Mouse (Mus musculus) embryonic stem cell, embryonic (primary cell): ENCODE results near the gene Ptger2.

Experiments
- CTCF ChIA-PET, 4 experiments: fragments of 300-600 bp in 2 of 4; fragments of 350-600 bp in 2 of 4; sonication (Branson Sonifier 250); formaldehyde crosslinking; loops; one replicate each; lab custom pipeline; 2022; ENCODE audit warnings: inconsistent platforms in 2 of 4; lab: Charles Lee
- POLR2A ChIA-PET, 4 experiments: fragments of 300-600 bp in 2 of 4; fragments of 350-600 bp in 2 of 4; sonication (Branson Sonifier 250); formaldehyde crosslinking; loops; one replicate each; lab custom pipeline; 2022; ENCODE audit warnings: antibody characterized with exemption in 4 of 4, inconsistent platforms in 1 of 4; lab: Charles Lee

The Ptger2 gene

DNA sequence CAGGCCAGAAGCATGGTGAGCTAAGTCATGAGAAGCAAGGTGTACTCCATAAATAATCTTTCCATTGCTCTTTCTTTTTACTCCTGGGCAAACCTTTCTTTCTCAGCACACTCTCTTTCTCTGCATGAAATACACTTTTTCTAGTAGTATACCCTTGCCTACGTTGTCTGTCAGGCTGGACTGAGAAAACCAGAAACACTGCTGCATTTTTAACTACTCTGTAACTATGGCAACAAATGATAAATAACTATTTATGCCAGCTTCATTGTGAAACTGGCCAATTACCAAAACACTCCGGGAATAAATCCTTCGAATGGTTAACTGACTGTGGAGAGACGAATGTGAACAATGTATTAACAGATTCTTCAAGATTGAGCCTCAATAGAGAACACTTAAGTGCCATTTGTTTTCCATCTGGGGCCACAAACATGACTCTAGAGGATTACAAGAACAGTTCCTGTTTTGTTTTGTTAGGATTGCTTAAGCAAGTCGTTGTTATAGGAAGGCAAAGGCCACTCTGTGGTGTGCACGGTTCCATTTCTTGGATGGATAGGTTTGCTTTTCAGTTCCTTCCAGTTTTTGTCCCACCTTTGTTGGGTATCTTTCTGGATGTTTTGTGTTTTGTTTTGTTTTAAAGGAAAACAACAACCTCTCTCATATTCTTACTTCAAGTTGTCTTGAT, at the start of gene Ptger2:
TSS of gene Ptger2 (plus strand) at position 522 of the 682 bp plus-strand sequence.
- POLR2A ChIA-PET: interaction anchor here in 1 of 4 experiments (1.0 to 2.1 kb wide), 2 partner anchors 155 to 331 kb away, joined by 4 to 7 read pairs; partner anchors contain the start of gene Ero1l

DNA sequence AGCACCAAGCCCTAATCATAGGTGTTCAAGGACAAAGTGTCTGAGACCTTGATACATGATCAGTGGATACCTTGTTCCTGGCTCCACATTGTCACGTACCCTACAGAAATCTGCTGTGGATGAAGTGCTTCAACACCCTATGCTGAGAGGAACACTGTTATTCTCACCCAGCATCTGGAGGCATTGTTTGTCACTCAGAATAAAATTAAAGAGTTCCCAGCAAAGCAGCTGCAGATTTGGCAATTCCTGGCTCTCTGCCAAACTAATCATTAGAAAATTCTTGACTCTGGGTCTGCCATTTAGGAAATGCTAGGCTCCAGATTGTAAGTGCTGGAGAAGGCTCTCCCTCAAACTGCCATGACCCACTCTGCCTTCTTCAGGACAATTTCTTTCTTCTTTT, 27.2 kb upstream of the Ptger2 start:
- CTCF ChIA-PET: interaction anchor here in 1 of 4 experiments (0.6 kb wide), 1 partner anchor 260 kb away, joined by 5 read pairs; no protein-coding TSS in a partner anchor
- POLR2A ChIA-PET: no interaction called here

More for the DNA sequence above, at the start of gene Ptger2:
- CTCF ChIA-PET: interaction anchor here in 1 of 4 experiments (1.5 kb wide), 1 partner anchor 10 kb away, joined by 5 read pairs; no protein-coding TSS in a partner anchor

DNA sequence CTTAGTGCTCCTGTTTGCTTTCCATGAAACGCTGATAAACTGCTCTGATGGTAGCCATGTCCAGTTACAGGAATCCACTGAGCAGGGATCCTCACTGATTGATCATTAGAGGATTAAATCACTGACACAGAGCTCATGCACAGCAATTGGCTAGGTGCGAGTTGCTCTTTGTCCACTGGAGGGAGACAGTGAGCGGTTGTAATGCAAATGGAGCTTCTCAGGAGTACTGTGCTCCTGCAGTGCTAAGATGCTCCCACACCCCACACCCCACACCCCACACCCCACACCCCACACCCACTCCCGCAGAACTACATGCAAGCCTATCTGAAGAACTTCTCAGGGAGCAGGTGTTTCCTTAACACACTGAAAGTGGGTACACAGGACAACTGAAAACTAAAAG, 10.7 kb upstream of the Ptger2 start:
- CTCF ChIA-PET: interaction anchor here in 3 of 4 experiments (0.6 to 3.4 kb wide), 10 partner anchors 11 to 266 kb away, joined by 3 to 16 read pairs (median 4); partner anchors contain the start of gene Ptger2 (in 1 of the 3)
- POLR2A ChIA-PET: interaction anchor here in 2 of 4 experiments (0.9 to 1.2 kb wide), 2 partner anchors 11 to 165 kb away, joined by 3 read pairs; no protein-coding TSS in a partner anchor

DNA sequence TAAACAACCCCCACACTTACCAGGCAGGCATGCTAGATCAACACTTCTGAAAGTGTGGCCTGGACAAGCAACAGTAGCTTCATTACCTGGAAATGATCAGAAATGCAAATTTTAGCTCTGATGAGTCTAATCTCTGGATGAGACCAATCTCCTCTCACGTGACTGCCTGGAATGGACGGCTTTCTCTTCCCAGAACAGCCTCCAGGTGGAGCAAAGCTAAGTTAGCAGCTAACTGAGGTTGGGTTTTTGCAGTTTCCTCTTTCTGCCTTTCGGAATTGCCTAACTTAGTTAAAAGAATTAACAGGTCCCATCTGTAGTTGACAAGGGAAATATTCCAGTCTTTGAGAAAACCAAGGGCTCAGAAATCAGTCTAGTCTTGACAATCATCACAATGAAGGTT, 8.1 kb upstream of the Ptger2 start:
- ChIA-PET POLR2A (no interaction called here), CTCF (interaction anchor here (0.7 to 3.8 kb wide), 8 partner anchors 12 to 173 kb away, joined by 3 to 30 read pairs (median 3); no protein-coding TSS in a partner anchor)

DNA sequence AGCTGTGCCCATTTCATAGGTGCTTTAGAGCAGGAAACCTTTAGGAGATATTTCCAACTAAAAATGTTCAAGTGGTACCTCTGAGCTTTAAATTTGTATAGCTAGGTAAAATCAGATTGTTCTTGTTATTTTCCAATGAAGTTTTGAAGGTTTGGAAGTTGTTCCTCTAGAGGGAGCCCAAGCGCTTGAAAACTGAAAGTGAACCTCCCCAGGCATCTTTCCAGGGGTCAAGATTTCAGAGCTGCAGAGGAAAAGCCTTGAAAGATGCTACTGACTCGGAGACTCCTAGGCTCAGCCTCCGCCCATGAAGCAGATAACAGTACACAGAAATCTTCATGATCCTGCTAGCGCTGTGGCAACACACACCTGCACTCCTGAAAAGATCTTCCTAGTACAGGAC, 6.5 kb upstream of the Ptger2 start:
- ChIA-PET POLR2A (interaction anchor here in 1 of 4 experiments (1.3 kb wide), 1 partner anchor 9 kb away, joined by 4 read pairs; no protein-coding TSS in a partner anchor), CTCF (interaction anchor here (0.6 to 3.8 kb wide), 13 partner anchors 69 to 459 kb away, joined by 3 to 30 read pairs (median 4); partner anchors contain the start of gene Txndc16 (in 1 of the 4))

DNA sequence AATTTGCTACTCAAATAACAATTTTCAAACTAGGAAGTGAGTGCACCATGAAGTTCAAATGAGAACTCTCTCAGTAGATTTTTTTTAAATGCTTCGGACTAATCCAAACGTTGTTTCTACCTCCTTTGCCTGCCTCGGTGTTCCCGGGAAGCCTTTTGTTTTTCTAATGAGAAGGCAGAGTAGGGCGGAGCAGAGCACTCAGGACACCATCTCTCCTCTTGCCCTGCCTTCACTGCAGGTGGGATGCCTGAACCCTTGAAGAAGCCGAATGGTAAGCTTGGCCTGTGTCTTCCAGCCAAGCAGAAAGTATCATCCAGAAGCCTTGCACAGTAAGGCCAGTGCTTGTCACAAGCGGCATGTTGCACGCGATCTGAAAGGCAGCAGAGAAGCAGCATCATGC, 3.9 kb upstream of the Ptger2 start:
- CTCF ChIA-PET: interaction anchor here in 1 of 4 experiments (1.1 kb wide), 1 partner anchor 146 kb away, joined by 4 read pairs; no protein-coding TSS in a partner anchor
- POLR2A ChIA-PET: interaction anchor here in 2 of 4 experiments (0.6 to 1.2 kb wide), 8 partner anchors 23 to 673 kb away, joined by 3 to 15 read pairs (median 4); partner anchors contain the start of gene Ddhd1 (in 1 of the 2)

DNA sequence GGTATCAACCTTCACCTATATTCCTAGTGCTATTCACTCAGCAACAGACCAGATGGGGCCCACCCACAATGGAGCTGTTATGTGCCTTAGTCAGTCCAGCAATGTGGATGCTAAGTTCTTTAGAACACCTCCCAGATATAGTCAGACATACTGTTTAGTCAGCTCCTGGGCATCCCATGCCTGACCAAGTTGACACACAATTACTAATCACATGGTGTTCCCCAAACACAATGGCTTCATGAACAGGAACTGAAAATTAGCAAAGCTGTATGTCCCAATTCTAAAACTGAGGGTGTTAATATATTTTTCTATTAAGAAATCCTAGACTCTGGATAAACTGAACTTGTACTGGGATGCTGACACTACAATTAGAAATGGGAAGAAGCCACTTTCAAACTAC, 1.7 kb upstream of the Ptger2 start:
- POLR2A ChIA-PET: no interaction called here

DNA sequence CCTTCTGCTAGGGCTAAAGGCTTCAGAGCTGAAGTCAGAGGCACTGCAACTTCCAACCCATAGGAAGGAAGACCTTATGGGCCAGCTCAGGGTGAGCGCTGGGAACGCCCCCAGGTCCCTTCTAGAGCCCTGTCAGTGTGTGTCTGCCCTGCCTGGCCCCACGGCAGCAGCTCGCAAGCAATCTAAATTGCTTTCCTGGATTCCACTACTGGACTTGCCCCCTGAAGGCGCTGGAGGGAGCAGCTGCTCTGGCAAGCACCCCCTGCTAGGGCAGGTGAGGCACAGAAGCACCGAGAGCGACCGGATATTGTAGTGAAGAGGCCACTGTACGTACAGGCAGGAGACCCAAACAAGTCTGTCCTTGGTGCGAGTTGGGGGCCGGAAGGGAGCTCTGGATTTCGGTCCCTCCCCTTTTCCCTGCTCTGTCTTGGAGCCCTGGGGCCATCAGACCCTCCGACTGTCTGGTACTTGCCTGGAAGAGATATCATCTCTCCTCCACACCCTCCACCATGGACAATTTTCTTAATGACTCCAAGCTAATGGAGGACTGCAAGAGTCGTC, 541 bp downstream of the Ptger2 start:
- CTCF ChIA-PET: interaction anchor here in 1 of 4 experiments (1.5 kb wide), 1 partner anchor 11 kb away, joined by 5 read pairs; no protein-coding TSS in a partner anchor
- POLR2A ChIA-PET: interaction anchor here in 2 of 4 experiments (0.6 to 2.1 kb wide), 5 partner anchors 11 to 331 kb away, joined by 3 to 7 read pairs (median 3); partner anchors contain the start of genes Ero1l (in 1 of the 2) and Gpr137c (in 1 of the 2)

More for the DNA sequence above, 1.7 kb upstream of the Ptger2 start:
- CTCF ChIA-PET: no interaction called here

DNA sequence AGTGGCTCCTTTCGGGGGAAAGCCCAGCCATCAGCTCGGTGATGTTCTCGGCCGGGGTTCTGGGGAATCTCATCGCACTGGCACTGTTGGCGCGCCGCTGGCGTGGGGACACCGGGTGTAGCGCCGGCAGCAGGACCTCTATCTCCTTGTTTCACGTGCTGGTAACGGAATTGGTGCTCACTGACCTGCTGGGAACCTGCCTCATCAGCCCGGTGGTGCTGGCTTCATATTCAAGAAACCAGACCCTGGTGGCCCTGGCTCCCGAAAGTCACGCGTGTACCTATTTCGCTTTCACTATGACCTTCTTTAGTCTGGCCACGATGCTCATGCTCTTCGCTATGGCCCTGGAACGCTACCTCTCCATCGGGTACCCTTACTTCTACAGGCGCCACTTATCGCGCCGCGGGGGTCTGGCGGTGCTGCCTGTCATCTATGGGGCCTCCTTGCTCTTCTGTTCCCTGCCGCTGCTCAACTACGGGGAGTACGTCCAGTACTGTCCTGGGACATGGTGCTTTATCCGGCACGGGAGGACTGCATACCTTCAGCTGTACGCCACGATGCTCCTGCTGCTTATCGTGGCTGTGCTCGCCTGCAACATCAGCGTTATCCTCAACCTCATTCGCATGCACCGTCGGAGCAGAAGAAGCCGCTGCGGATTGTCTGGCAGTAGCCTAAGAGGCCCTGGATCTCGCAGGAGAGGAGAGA, 1.2 kb downstream of the Ptger2 start:
- ChIA-PET CTCF (interaction anchor here in 1 of 4 experiments (1.5 kb wide), 1 partner anchor 12 kb away, joined by 5 read pairs; no protein-coding TSS in a partner anchor), POLR2A (interaction anchor here in 2 of 4 experiments (0.6 to 2.1 kb wide), 5 partner anchors 12 to 330 kb away, joined by 3 to 7 read pairs (median 3); partner anchors contain the start of genes Ero1l (in 1 of the 2) and Gpr137c (in 1 of the 2))

DNA sequence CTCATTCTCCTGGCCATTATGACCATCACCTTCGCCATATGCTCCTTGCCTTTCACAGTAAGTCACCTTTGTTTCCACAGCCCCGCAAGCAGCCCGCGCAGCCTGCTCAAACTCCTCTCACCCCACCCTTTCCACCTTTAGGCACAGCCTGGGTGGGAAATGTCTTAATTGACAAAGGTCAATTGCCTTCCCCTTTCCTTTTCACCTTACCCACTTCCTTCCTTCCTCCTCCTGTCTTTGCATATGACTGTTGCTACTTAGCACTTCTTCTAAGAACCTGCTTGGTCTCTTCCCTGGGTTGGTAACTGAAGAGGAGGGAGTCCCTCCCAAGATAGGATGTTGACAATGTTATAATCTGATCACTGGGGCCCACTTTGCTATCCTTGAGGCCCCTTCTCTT, 1.8 kb downstream of the Ptger2 start:
- ChIA-PET POLR2A (interaction anchor here in 2 of 4 experiments (1.3 to 2.1 kb wide), 3 partner anchors 8 to 157 kb away, joined by 3 to 7 read pairs (median 4); no protein-coding TSS in a partner anchor), CTCF (interaction anchor here in 1 of 4 experiments (1.1 kb wide), 1 partner anchor 12 kb away, joined by 5 read pairs; no protein-coding TSS in a partner anchor)

DNA sequence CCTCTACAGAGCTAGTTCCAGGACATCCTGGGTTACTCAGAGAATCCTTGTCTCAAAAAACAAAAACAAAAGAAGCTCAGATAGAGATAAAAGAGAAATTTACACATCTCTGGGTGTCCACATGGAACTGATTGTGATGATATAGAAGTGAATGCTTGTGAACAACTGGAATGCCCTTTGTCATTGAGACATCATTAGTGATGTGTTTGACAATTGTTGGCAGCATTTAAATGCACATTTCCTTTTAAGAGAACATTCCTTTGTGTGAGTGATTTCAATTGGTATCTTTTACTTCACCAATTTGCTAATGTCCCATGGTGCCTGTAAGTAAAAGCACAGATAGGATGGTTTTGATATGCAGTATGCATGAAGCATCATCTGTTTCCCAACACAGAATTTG, 6.3 kb downstream of the Ptger2 start:
- ChIA-PET POLR2A (interaction anchor here in 1 of 4 experiments (0.6 to 1.3 kb wide), 2 partner anchors 75 to 226 kb away, joined by 3 read pairs; partner anchors contain the start of gene Txndc16), CTCF (no interaction called here)

DNA sequence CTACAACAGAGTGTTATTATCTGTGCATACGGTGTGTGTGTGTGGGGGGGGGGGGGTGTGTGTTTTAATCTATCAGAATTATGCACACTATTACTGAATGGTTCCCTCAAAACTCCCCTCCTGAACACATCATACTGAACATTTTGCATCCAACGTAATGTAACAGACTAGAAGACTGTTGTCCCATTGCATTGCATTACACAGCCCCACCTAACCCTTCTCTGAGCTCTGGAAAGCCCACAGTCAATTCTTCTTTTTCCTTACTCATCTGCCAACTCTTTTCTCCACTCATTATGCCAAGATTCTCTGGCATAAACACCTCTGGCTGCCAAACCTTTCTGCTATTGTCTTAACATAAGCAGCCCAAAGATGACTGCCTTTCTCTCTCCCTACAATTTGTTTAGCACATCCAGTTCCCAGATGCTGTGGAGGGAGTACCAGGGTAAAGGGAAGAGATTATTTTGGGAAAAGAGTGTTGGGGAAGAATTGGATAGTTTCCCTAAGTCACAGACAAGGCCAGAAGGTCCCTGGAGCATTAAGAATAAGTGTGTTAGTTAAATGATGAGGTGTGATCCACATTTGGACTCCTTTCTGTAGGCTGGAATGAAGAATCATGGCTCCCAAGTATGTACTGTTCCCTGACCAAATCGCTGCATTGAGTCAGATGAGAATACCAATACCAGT, 12.2 kb downstream of the Ptger2 start:
- CTCF ChIA-PET: interaction anchor here in 1 of 4 experiments (0.6 kb wide), 1 partner anchor 149 kb away, joined by 5 read pairs; no protein-coding TSS in a partner anchor
- POLR2A ChIA-PET: interaction anchor here in 1 of 4 experiments (0.6 kb wide), 1 partner anchor 59 kb away, joined by 3 read pairs; no protein-coding TSS in a partner anchor

DNA sequence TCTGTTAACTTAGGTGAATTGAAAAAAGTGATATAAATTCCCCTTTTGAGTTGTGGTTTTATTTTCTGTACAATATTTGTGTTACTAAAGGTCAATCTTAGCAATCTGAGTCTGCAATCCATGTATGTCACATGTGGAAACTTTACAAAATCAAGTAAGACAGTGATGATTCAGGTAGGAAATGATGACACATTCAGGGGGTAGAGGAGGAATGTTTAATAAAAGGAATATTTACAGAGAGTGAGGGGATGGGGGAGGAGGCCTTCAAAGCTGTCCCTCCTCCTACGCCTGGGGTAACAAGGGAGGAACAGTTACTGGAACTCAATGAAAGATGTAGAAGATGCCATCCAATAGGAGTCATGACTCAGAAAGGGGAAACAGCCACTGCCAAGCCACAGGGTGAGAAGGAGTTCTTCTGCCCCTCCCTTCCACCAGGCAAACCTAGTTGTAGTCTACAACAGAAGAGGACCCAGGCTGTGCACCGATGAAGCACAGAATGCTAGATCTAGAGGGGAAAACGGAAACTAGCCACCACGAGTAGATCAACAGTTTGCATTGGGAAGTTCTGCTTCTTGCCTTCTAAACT, 17.8 kb downstream of the Ptger2 start:
- POLR2A ChIA-PET: interaction anchor here in 1 of 4 experiments (0.6 kb wide), 1 partner anchor 1388 kb away, joined by 4 read pairs; no protein-coding TSS in a partner anchor
- CTCF ChIA-PET: no interaction called here

DNA sequence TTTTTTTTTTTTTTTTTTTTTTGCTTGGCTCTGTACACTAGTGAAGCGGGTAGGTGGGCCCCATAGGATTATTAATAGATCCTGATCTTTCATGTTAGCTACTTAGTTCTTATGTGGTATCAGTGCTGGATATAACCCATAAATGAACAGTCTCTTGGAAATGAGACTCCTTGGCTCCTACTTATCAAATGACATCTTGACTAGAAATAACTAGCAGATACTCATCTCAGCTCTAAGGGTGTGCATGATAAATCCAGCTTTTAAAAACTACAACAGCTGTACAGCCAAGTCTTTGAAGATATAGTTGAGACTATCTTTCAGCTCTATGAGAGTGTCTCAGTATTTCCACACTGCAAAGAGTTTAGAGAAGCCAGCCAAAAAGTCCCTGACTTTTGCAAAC, 21.2 kb downstream of the Ptger2 start:
- ChIA-PET CTCF (no interaction called here), POLR2A (no interaction called here)

DNA sequence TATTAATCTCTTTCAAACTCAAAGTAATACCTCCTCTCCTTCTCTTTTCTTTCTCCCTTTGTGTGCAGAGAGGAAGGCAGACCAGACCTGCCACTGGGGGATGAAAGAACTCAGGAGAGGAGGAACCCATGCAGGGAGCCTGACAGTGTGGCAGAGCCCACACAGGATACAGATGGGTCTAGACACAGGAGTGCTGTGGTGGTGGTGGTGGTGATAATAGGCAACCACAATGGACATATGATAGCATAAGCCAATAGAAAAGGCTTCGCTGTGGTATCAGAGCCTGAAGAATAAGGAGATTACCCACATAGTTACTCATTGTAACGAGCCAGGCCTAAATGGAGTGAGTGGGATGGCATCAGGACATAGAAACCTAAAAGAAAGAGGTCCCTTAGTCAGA, 23.3 kb downstream of the Ptger2 start:
- ChIA-PET POLR2A (no interaction called here), CTCF (no interaction called here)

DNA sequence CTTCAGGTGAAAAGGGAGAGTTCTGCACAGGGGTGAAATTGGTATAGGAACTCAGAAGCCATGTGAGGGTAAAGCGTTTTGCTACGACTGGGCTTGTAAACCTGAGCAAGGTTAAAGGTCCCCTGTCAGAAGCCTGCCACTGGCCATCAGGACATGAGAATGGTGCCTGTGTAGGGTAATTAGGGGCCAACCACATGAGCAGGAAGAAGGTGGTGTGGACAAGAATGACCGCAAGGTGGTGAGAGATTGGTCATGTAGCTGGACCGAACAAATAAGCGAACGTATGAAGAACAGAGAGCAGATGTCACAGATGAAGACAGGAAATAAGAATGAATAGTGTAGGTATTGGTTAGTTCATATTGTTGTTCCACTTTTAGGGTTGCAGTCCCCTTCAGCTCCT, 23.7 kb downstream of the Ptger2 start:
- ChIA-PET CTCF (no interaction called here), POLR2A (no interaction called here)

DNA sequence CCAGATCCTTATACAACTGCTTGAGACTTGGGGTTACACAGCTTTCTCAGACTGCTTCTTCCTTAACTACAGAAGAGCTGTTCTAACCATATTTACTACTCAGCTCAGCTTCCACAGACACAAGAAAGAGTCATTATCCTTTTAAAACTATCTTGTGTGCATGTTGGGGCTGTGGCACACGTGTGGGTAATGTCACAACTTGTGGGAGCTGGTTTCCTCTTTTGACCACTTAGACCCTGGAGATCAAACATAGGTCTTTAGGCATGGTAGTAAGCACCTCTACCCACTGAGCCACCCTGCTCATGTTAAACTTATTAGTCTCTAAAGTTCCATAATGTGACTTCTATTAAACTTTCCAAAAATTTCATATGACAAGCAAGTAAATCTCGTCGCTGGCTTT, 33.6 kb downstream of the Ptger2 start:
- ChIA-PET CTCF (no interaction called here), POLR2A (no interaction called here)
